Mouse (Mus musculus) midbrain, postnatal 0 days (tissue): ENCODE results near the gene Kbtbd2. TPM values are rescaled to one million over a fixed set of nuclear protein-coding genes. Genes with fewer than 3 reads are reported as not detected.

Source experiments
- ATAC-seq: fragments of 200-750 bp; cut with Nextera tagmentation; 2 replicates; pipeline ENCODE4 v1.8.0; 2017; ENCODE audit warnings: moderate number of reproducible peaks, mild to moderate bottlenecking, moderate TSS enrichment, moderate library complexity; ENCODE audit not compliant: low FRiP score
- DNase-seq: peaks from one replicate; pipeline ENCODE4 v3.0.0-alpha.2; 2015; ENCODE audit warnings: low spot score
- H3K27ac ChIP-seq: fragments of 300-500 bp; sonication (generic); 2 replicates; pipeline ENCODE4 v1.5.1; 2014; ENCODE audit warnings: low read depth, mild to moderate bottlenecking, low read length, mixed read lengths
- H3K27me3 ChIP-seq: fragments of 300-500 bp; sonication (generic); 2 replicates; pipeline ENCODE4 v1.6.1; 2014; ENCODE audit warnings: low read length, control low read depth, mixed read lengths; ENCODE audit not compliant: insufficient read depth
- H3K36me3 ChIP-seq: fragments of 300-500 bp; sonication (generic); 2 replicates; pipeline ENCODE4 v1.6.1; 2014; ENCODE audit warnings: low read length, control low read depth, mixed read lengths; ENCODE audit not compliant: insufficient read depth
- H3K4me1 ChIP-seq: fragments of 300-500 bp; sonication (generic); 2 replicates; pipeline ENCODE4 v1.6.1; 2014; ENCODE audit warnings: mild to moderate bottlenecking, control low read depth, antibody characterized with exemption, low read length, mixed read lengths; ENCODE audit not compliant: insufficient read depth
- H3K4me2 ChIP-seq: fragments of 300-500 bp; sonication (generic); 2 replicates; pipeline ENCODE4 v1.6.1; 2014; ENCODE audit warnings: low read depth, mild to moderate bottlenecking, low read length, mixed read lengths; ENCODE audit not compliant: poor library complexity, severe bottlenecking
- H3K4me3 ChIP-seq: fragments of 300-500 bp; sonication (generic); 2 replicates; pipeline ENCODE4 v1.5.1; 2014; ENCODE audit warnings: low read depth, mild to moderate bottlenecking, low read length, moderate library complexity
- H3K9ac ChIP-seq: fragments of 300-500 bp; sonication (generic); replicated peaks from 2 replicates; pipeline ENCODE4 v1.6.1; 2014; ENCODE audit warnings: mild to moderate bottlenecking, low read length, moderate library complexity, mixed read lengths; ENCODE audit not compliant: poor library complexity, severe bottlenecking
- H3K9me3 ChIP-seq: fragments of 300-500 bp; sonication (generic); 2 replicates; pipeline ENCODE4 v1.6.1; 2016; ENCODE audit warnings: low read length, control low read depth
- CTCF ChIP-seq: IDR thresholded peaks from 2 replicates; pipeline ENCODE4 v1.5.1; 2016; ENCODE audit warnings: antibody characterized with exemption, mild to moderate bottlenecking
- WGBS: fragments of 180-500 bp; shearing (Covaris S2); extraction: QIAGEN DNeasy Blood & Tissue Kit; methylation state at CpG from one replicate; pipeline ENCODE4 v1.1.7; 2014; 5-methylcytosine and 5-hydroxymethylcytosine counted together
- polyA plus RNA-seq: library from polyadenylated mRNA; unstranded; fragments of >200 nt; fragmentation: Nextera tagmentation; extraction: Ambion mirVana; gene quantifications from 2 replicates; pipeline ENCODE4 v1.2.1, GENCODE M21; 2015
- total RNA-seq: library from RNA; depleted of rRNA; stranded (reverse); fragments of >200 nt; gene quantifications from 2 replicates; pipeline ENCODE4 v1.2.3, GENCODE M21; 2014

Kbtbd2 gene
- total and polyA plus RNA-seq, 2 experiments from 2014 or later, result 18.4 to 36.9 TPM

- Histone ChIP-seq H3K27me3 (no peaks in the 10 kb centered on the region), H3K4me1 (no peaks in the 10 kb centered on the region), H3K4me3 (no peak overlapping the region), H3K4me2 (no peak overlapping the region), H3K9ac (no peak overlapping the region), H3K36me3 (peaks cover 15% of the 10 kb centered on the region), H3K27ac (no peak overlapping the region), H3K9me3 (no peaks in the 10 kb centered on the region)
- no peak for DNase-seq
- ATAC-seq, result no peak
- 92% methylated on average over 4 of the region's 4 CpGs for WGBS
- TF ChIP-seq CTCF, result no peak
Measured at GRCm38 (mm10) chr6:56783561-56784272, 13.9 kb downstream of the Kbtbd2 start.

- peaks cover 17% of the 10 kb centered on the region for H3K36me3 ChIP-seq
- no peak overlapping the region for H3K4me2 ChIP-seq
- no peak for TF ChIP-seq CTCF
- WGBS, result 95% methylated on average over 5 of the region's 5 CpGs
- no peaks in the 10 kb centered on the region for H3K9me3 ChIP-seq
- no peaks in the 10 kb centered on the region for H3K27me3 ChIP-seq
- H3K4me3 ChIP-seq, result no peak overlapping the region
- no peak overlapping the region for H3K27ac ChIP-seq
- ATAC-seq (no peak), DNase-seq (no peak)
- no peak overlapping the region for H3K9ac ChIP-seq
- no peaks in the 10 kb centered on the region for H3K4me1 ChIP-seq
Measured at GRCm38 (mm10) chr6:56779636-56780035, 18.0 kb downstream of the Kbtbd2 start.

- Histone ChIP-seq H3K4me3 (no peak overlapping the region), H3K9me3 (no peaks in the 10 kb centered on the region), H3K9ac (no peak overlapping the region), H3K36me3 (peaks cover 17% of the 10 kb centered on the region), H3K27me3 (no peaks in the 10 kb centered on the region), H3K4me2 (no peak overlapping the region), H3K27ac (no peak overlapping the region), H3K4me1 (no peaks in the 10 kb centered on the region)
- 62% methylated on average over 3 of the region's 3 CpGs for WGBS
- no peak for TF ChIP-seq CTCF
- no peak for DNase-seq
- no peak for ATAC-seq
Measured at GRCm38 (mm10) chr6:56775816-56776215, 21.8 kb downstream of the Kbtbd2 start.

GRCm38 (mm10) chr6:56765696-56766095 is 31.9 kb downstream of the Kbtbd2 start:
- TF ChIP-seq CTCF, result no peak
- ATAC-seq (no peak), DNase-seq (no peak)
- Histone ChIP-seq H3K27ac (no peak overlapping the region), H3K9me3 (no peaks in the 10 kb centered on the region), H3K27me3 (no peaks in the 10 kb centered on the region), H3K4me3 (no peak overlapping the region), H3K9ac (no peak overlapping the region), H3K36me3 (peaks cover 5% of the 10 kb centered on the region; the same call in 1 of the 2 replicates), H3K4me1 (no peaks in the 10 kb centered on the region), H3K4me2 (no peak overlapping the region)
- 90% methylated on average over 4 of the region's 4 CpGs for WGBS

- TF ChIP-seq CTCF, result no peak
Measured at GRCm38 (mm10) chr6:56765265-56765664, 32.3 kb downstream of the Kbtbd2 start.

GRCm38 (mm10) chr6:56759324-56759723 is 38.3 kb downstream of the Kbtbd2 start:
- WGBS, result 98% methylated on average over 1 of the region's 1 CpGs
- Histone ChIP-seq H3K4me2 (no peak overlapping the region), H3K4me1 (no peaks in the 10 kb centered on the region), H3K9me3 (no peaks in the 10 kb centered on the region), H3K4me3 (no peak overlapping the region), H3K27ac (no peak overlapping the region), H3K36me3 (peaks cover 39% of the 10 kb centered on the region; the same call in 1 of the 2 replicates), H3K9ac (no peak overlapping the region), H3K27me3 (no peaks in the 10 kb centered on the region)
- TF ChIP-seq CTCF, result no peak
- DNase-seq (no peak), ATAC-seq (no peak)

More at GRCm38 (mm10) chr6:56765265-56765664, 32.3 kb downstream of the Kbtbd2 start:
- H3K9me3 ChIP-seq, result no peaks in the 10 kb centered on the region
- H3K9ac ChIP-seq, result no peak overlapping the region
- no peaks in the 10 kb centered on the region for H3K4me1 ChIP-seq
- no peak overlapping the region for H3K4me3 ChIP-seq
- DNase-seq (no peak), ATAC-seq (no peak)
- H3K27ac ChIP-seq, result no peak overlapping the region
- no peaks in the 10 kb centered on the region for H3K27me3 ChIP-seq
- WGBS, result 71% methylated on average over 3 of the region's 3 CpGs
- H3K36me3 ChIP-seq, result peaks cover 5% of the 10 kb centered on the region; the same call in 1 of the 2 replicates
- H3K4me2 ChIP-seq, result no peak overlapping the region
